Mouse (Mus musculus) forebrain, embryonic 12.5 days (tissue): ENCODE results near the gene Ostf1. TPM values are rescaled to one million over a fixed set of nuclear protein-coding genes. Genes with fewer than 3 reads are reported as not detected.

ENCODE experiments used
- ATAC-seq: fragments of 200-750 bp; cut with Nextera tagmentation; 2 replicates; pipeline ENCODE4 v1.8.0; 2017; ENCODE audit warnings: moderate TSS enrichment; ENCODE audit not compliant: low FRiP score
- H3K27ac ChIP-seq: fragments of 300-500 bp; sonication (generic); 2 replicates; pipeline ENCODE4 v1.5.1; 2016; ENCODE audit warnings: mild to moderate bottlenecking
- H3K27me3 ChIP-seq: fragments of 300-500 bp; sonication (generic); 2 replicates; pipeline ENCODE4 v1.6.1; 2016; ENCODE audit warnings: mild to moderate bottlenecking
- H3K36me3 ChIP-seq: fragments of 300-500 bp; sonication (generic); replicated peaks from 2 replicates; pipeline ENCODE4 v1.6.1; 2016; ENCODE audit warnings: mild to moderate bottlenecking
- H3K4me1 ChIP-seq: fragments of 300-500 bp; sonication (generic); 2 replicates; pipeline ENCODE4 v1.6.1; 2016
- H3K4me2 ChIP-seq: fragments of 300-500 bp; sonication (generic); 2 replicates; pipeline ENCODE4 v1.6.1; 2016; ENCODE audit warnings: mild to moderate bottlenecking, moderate library complexity
- H3K4me3 ChIP-seq: fragments of 300-500 bp; sonication (generic); replicated peaks from 2 replicates; pipeline ENCODE4 v1.5.1; 2016; ENCODE audit warnings: mild to moderate bottlenecking
- H3K9ac ChIP-seq: fragments of 300-500 bp; sonication (generic); 2 replicates; pipeline ENCODE4 v1.6.1; 2016; ENCODE audit warnings: mild to moderate bottlenecking
- H3K9me3 ChIP-seq: fragments of 300-500 bp; sonication (generic); 2 replicates; pipeline ENCODE4 v1.6.1; 2016
- WGBS: fragments of 180-500 bp; shearing (Covaris S2); methylation state at CpG from one replicate; pipeline ENCODE4 v1.1.7; 2016; 5-methylcytosine and 5-hydroxymethylcytosine counted together
- polyA plus RNA-seq: library from polyadenylated mRNA; unstranded; fragments of >200 nt; fragmentation: Nextera tagmentation; extraction: Ambion mirVana; gene quantifications from 2 replicates; pipeline ENCODE4 v1.2.1, GENCODE M21; 2016

Ostf1 gene
- polyA plus RNA-seq, 1 experiment from 2014 or later: 28.1 TPM

DNA sequence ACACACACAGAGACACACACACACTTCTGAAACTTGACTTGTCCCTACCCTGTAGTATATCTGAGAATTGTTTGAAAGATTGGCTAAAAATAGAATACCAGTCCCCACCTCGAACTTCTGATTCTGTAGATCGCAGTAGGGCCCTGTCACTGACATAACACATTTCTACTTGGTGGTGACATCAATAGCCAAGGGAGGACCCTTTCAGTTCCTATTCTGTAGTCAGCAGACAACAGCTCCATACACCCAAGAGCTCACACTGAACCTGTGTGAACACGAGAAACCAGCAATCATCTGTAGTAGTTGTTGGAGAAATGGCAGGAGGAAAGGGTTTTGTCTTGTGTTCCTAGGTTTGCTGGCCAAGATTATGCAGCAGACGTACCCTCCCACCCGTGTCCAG is 23.4 kb upstream of the Ostf1 start:
- Histone ChIP-seq H3K27ac (no peak overlapping the region), H3K36me3 (no peaks in the 10 kb centered on the region), H3K4me2 (no peak overlapping the region), H3K27me3 (no peaks in the 10 kb centered on the region), H3K9me3 (no peaks in the 10 kb centered on the region), H3K9ac (no peak overlapping the region), H3K4me3 (no peak overlapping the region), H3K4me1 (no peaks in the 10 kb centered on the region)
- 89% methylated on average over 5 of the region's 5 CpGs for WGBS
- ATAC-seq: no peak

DNA sequence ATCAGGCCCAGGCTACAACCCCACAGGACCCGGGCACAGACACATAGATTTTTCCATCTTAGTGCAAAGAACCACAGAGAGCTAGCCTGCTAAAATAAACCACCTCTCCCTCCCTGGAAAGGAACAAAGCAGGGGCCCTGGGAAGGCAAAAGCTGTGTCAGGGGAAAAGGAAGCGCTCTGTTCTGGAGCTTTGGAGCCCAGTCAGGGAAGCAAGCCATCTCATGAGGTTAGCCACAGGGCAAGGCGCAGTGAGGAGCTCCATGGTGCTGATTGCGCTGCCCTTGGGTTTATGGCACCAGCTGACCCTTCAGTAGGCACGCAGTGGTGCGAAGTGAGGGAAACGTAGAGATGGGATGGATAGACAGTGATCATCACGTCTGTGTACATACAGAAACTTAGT is 22.7 kb upstream of the Ostf1 start:
- no peak for ATAC-seq
- WGBS: 91% methylated on average over 8 of the region's 8 CpGs
- no peaks in the 10 kb centered on the region for H3K27me3 ChIP-seq

DNA sequence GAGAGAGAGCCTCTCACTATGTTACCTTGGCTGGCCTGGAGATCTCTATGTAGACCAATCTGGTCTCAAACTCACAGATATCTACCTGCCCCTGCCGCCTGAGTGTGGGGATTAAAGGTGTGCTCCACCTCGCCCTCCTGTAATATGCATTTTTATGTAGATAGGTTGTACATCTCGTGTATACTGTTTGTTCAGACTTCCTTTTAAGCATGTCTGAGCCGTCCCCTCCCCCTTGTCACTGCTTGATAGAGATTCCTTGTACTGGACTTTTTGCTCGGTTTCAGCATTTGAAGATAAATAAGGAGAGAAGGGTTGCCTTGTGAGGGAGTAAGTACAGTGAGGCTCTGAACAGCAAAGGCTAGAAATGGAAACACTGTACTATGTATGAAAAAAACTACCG is 21.4 kb upstream of the Ostf1 start:
- Histone ChIP-seq H3K9ac (no peak overlapping the region), H3K36me3 (no peaks in the 10 kb centered on the region), H3K9me3 (no peaks in the 10 kb centered on the region), H3K4me2 (no peak overlapping the region), H3K27ac (no peak overlapping the region), H3K4me1 (no peaks in the 10 kb centered on the region), H3K27me3 (no peaks in the 10 kb centered on the region), H3K4me3 (no peak overlapping the region)
- ATAC-seq: no peak
- WGBS: 83% methylated on average over 6 of the region's 6 CpGs

More for the DNA sequence above, 22.7 kb upstream of the Ostf1 start:
- no peak overlapping the region for H3K9ac ChIP-seq
- no peaks in the 10 kb centered on the region for H3K36me3 ChIP-seq
- H3K4me2 ChIP-seq: no peak overlapping the region
- H3K9me3 ChIP-seq: no peaks in the 10 kb centered on the region
- no peak overlapping the region for H3K27ac ChIP-seq
- H3K4me1 ChIP-seq: no peaks in the 10 kb centered on the region
- H3K4me3 ChIP-seq: no peak overlapping the region

DNA sequence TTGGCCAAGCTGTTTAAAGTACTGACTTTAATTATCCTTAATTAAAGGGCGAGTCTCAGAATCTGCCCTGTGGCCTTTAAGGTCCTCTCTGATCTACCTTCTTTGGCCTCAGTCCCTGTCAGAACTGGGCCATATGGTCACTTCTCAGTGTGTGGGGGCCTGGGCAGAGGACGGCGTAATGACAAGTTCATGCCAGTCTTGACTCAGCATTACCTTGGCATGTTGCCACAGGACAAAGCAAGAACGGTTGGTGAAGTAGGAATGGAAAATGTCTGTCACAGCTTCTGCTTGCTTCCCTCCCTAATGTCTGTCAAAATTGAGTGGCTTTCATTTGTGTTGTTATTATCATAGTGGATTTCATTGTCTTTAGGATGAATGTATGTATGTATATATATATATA is 21.0 kb upstream of the Ostf1 start:
- no peak overlapping the region for H3K27ac ChIP-seq
- H3K4me3 ChIP-seq: no peak overlapping the region
- H3K9ac ChIP-seq: no peak overlapping the region
- H3K27me3 ChIP-seq: no peaks in the 10 kb centered on the region
- no peaks in the 10 kb centered on the region for H3K9me3 ChIP-seq
- H3K4me2 ChIP-seq: no peak overlapping the region
- ATAC-seq: no peak
- no peaks in the 10 kb centered on the region for H3K4me1 ChIP-seq
- H3K36me3 ChIP-seq: no peaks in the 10 kb centered on the region
- whole genome bisulfite sequencing: 77% methylated on average over 4 of the region's 4 CpGs

DNA sequence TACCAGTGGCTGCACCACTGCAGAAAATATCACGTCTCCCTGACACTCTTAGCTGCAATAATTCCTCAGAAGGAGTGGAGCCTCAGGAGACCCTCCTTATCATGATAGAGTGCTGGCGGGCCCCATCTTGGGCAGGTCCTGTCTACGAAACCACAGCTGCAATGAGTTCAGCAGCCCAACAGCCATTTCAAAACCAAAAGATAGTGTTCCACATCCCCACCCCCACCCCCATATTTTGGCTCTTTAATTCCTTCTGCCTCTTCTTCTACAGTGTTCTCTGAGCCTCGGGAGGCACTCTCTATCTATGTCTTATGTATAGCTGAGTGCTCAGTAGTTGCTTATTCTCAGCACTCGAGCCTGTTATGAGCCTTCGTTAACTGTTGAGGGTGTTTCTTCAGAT is 18.9 kb upstream of the Ostf1 start:
- ATAC-seq: no peak
- H3K27me3 ChIP-seq: no peaks in the 10 kb centered on the region
- no peak overlapping the region for H3K4me2 ChIP-seq
- no peaks in the 10 kb centered on the region for H3K9me3 ChIP-seq
- no peaks in the 10 kb centered on the region for H3K36me3 ChIP-seq
- WGBS: 80% methylated on average over 6 of the region's 6 CpGs
- no peak overlapping the region for H3K27ac ChIP-seq
- no peaks in the 10 kb centered on the region for H3K4me1 ChIP-seq
- no peak overlapping the region for H3K9ac ChIP-seq
- no peak overlapping the region for H3K4me3 ChIP-seq

DNA sequence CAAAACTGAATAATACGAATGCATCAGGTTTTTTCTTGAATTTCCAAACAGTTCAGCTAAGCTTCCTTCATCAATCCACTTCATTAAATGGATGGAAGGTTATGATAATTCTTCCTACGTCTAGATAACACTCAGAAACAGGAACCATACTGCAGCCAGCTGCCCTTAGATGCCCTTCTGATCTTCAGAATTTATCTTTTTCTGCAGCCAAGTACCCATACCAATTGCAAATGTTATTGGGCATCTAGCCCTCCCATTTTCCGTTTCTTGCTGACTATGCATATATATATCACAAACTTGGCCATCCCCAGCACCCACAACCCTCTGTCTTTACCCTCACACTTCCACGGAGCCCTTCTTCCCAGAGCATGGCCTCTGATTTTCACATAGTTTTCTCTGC is 18.3 kb upstream of the Ostf1 start:
- H3K27ac ChIP-seq: no peak overlapping the region
- no peaks in the 10 kb centered on the region for H3K36me3 ChIP-seq
- no peaks in the 10 kb centered on the region for H3K27me3 ChIP-seq
- ATAC-seq: no peak
- no peaks in the 10 kb centered on the region for H3K4me1 ChIP-seq
- 88% methylated on average over 4 of the region's 4 CpGs for WGBS
- H3K9ac ChIP-seq: no peak overlapping the region
- no peak overlapping the region for H3K4me3 ChIP-seq
- no peaks in the 10 kb centered on the region for H3K9me3 ChIP-seq
- no peak overlapping the region for H3K4me2 ChIP-seq

DNA sequence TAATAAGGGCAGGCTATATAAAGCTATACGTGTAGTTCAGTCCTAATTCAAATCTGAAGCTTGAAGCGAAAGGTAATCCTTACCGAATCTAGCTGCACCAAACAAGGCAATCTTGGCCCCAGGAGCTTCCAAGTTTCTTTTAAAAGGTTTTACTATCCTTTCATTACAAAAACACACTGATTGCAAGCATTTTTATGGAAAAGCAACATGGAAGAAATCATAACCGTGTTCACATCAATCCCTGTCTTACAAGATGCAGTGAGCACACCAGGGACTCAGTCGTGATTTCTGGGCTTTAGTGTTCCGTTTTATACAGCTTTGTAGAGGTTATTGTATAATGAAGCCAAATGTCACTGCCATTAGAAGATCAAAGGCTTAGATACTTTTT is 16.9 kb upstream of the Ostf1 start:
- ATAC-seq: no peak
- no peak overlapping the region for H3K9ac ChIP-seq
- WGBS: 87% methylated on average over 6 of the region's 6 CpGs
- no peak overlapping the region for H3K4me2 ChIP-seq
- no peaks in the 10 kb centered on the region for H3K4me1 ChIP-seq
- no peaks in the 10 kb centered on the region for H3K27me3 ChIP-seq
- H3K27ac ChIP-seq: no peak overlapping the region
- H3K9me3 ChIP-seq: no peaks in the 10 kb centered on the region
- no peak overlapping the region for H3K4me3 ChIP-seq
- H3K36me3 ChIP-seq: no peaks in the 10 kb centered on the region

DNA sequence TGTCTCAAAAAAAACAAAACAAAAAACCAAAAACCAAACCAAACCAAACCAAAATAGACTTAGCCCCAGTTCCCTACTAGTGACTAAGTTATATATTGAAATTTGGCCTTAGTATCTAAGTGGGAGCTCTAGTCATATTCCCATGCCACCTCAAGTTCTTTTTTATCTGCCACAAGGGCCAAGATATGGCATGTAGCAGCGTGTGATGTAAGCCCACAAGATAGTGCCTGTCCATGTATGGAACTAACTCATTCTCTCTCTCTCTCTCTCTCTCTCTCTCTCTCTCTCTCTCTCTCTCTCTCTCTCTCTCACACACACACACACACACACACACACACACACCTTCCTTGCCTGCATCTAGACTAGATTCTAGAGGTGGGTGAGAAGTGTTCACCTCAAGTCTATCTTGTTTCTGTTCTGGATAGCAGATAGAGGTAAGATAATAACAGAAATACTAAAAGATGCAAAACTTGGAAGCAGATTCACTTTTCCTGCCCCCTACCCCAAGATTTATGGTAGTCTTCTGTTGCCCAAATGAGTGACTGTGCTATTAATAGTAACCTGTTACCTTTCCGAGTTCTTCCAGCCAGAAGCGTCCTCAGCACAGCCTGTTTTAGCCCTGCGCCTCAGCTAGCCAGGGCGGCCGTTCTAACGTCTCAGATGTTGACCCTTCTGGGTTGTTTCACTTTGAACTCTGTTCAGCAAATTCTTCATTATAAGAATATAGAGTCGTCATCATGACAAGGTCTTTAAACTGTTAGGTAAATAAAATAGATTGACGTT is 16.3 kb upstream of the Ostf1 start:
- 89% methylated on average over 9 of the region's 9 CpGs for WGBS
- no peak overlapping the region for H3K27ac ChIP-seq
- no peak overlapping the region for H3K9ac ChIP-seq
- no peak overlapping the region for H3K4me2 ChIP-seq
- no peak overlapping the region for H3K4me3 ChIP-seq
- no peaks in the 10 kb centered on the region for H3K4me1 ChIP-seq
- no peaks in the 10 kb centered on the region for H3K36me3 ChIP-seq
- no peak for ATAC-seq
- no peaks in the 10 kb centered on the region for H3K9me3 ChIP-seq
- H3K27me3 ChIP-seq: no peaks in the 10 kb centered on the region

DNA sequence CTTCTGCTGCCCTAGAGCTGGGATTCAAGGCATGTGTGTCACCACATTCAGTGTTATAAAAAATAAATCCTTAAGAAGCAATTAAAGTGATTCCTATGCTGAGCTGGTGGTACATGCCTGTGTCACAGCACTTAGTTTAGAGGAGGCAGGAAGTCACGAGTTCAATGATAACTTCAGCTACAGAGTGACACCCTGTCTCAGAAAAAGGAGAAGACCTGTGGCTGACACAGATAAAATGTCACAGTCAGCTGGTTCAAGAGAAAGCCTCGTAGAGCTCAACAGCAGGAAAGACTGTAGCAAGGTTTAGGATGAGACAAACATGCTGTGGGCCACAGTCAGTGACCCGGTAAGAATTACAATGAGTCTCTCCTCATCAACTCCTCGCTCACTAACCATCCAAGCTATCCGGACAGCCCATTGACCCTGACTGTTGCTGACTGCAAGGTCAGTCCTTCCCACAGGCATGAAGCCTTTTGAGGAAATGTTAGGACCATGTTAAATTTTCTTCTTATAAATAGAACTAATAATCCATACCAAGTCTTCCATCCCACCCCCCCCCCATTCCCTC is 15.3 kb upstream of the Ostf1 start:
- WGBS: 68% methylated on average over 5 of the region's 5 CpGs

DNA sequence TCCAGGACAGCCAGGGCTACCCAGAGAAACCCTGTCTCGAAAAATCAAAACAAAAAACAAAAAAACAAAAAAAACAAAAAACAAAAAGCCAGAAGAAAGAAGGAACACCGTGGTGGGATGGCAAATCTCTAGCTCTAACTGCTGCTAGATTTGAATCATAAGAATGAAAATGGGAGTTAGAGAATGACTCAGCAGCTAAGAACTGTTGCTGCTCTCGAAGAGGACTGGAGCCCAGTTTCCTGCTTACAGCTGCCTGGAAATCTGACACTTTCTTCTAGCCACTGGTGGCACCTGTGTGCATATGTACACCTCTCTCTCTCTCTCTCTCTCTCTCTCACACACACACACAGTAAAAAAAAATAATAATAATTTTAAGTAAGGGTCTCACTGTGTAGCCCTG is 14.8 kb upstream of the Ostf1 start:
- no peaks in the 10 kb centered on the region for H3K4me1 ChIP-seq
- no peak for ATAC-seq
- H3K4me2 ChIP-seq: no peak overlapping the region
- no peak overlapping the region for H3K9ac ChIP-seq
- WGBS: 80% methylated on average over 3 of the region's 3 CpGs
- no peaks in the 10 kb centered on the region for H3K27me3 ChIP-seq
- H3K4me3 ChIP-seq: no peak overlapping the region
- H3K36me3 ChIP-seq: no peaks in the 10 kb centered on the region
- H3K9me3 ChIP-seq: no peaks in the 10 kb centered on the region
- H3K27ac ChIP-seq: no peak overlapping the region

More for the DNA sequence above, 15.3 kb upstream of the Ostf1 start:
- H3K9ac ChIP-seq: no peak overlapping the region
- H3K27ac ChIP-seq: no peak overlapping the region
- H3K27me3 ChIP-seq: no peaks in the 10 kb centered on the region
- H3K4me2 ChIP-seq: no peak overlapping the region
- no peak for ATAC-seq
- no peak overlapping the region for H3K4me3 ChIP-seq
- no peaks in the 10 kb centered on the region for H3K36me3 ChIP-seq
- no peaks in the 10 kb centered on the region for H3K4me1 ChIP-seq
- no peaks in the 10 kb centered on the region for H3K9me3 ChIP-seq

DNA sequence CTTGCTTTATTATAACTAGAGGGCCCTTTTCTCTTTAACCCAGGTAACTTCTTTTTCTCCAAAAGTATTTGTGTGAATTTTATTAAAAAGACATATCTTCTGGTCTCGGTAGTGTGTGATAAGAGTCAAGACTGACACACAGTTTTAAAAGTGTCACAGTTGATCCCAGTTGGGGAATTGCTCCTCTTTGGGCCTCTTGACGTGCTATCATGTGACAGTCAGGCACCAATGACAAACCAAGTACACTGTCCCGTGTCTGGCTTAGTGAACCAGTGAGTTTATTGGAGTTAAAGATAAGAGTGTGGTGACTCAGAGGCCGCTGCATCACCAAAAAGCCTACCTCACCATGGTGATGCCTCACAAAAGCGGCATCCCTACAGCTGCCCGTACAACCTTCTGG is 12.5 kb upstream of the Ostf1 start:
- Histone ChIP-seq H3K4me3 (no peak overlapping the region), H3K27ac (no peak overlapping the region), H3K4me1 (no peaks in the 10 kb centered on the region), H3K27me3 (no peaks in the 10 kb centered on the region), H3K9me3 (no peaks in the 10 kb centered on the region), H3K4me2 (no peak overlapping the region), H3K9ac (no peak overlapping the region), H3K36me3 (no peaks in the 10 kb centered on the region)
- no peak for ATAC-seq
- 87% methylated on average over 6 of the region's 6 CpGs for WGBS

DNA sequence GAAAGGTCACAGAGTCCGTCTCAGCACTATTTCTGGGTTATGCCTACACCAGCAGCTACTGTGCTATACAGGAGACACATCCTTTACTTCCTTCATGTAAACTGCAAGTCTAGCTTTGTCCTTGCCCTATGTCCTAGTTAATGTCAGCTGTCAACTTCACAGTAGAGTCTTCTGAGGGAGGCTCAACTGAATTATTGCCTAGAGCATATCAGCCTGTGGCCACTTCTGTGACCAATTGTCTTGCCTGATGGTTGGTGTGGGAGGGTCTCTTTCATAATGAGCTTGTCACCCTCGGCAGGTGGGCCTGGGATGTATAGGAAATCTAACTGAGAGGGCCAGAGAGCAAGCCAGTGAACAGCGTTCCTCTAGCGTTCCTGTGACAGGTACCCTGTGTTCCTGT is 11.8 kb upstream of the Ostf1 start:
- no peak overlapping the region for H3K27ac ChIP-seq
- no peaks in the 10 kb centered on the region for H3K4me1 ChIP-seq
- H3K9ac ChIP-seq: no peak overlapping the region
- no peaks in the 10 kb centered on the region for H3K36me3 ChIP-seq
- 55% methylated on average over 4 of the region's 4 CpGs for WGBS
- H3K9me3 ChIP-seq: no peaks in the 10 kb centered on the region
- ATAC-seq: no peak
- H3K4me3 ChIP-seq: no peak overlapping the region
- H3K4me2 ChIP-seq: no peak overlapping the region
- H3K27me3 ChIP-seq: no peaks in the 10 kb centered on the region

DNA sequence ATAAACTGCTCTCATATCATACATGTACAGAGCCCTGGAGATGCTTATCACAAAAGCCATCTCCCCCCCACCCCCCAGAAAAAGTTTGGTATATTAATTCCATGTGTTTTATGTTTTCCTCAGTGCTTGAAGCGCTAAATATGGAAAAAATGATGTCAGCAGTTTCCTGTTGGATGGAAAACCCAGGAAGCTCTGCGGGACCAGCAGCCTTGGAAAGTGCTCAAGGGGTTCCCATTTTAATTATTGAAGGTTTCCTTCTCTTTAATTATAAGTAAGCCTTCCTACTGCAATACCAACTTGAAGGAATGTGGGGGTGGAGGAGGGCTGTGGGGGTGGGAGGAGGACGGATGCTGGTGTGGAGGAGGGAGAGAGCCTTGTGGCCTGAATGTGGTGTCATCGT is 9.4 kb upstream of the Ostf1 start:
- WGBS: 82% methylated on average over 4 of the region's 4 CpGs
- H3K27me3 ChIP-seq: no peaks in the 10 kb centered on the region
- no peak overlapping the region for H3K27ac ChIP-seq
- H3K4me1 ChIP-seq: no peaks in the 10 kb centered on the region
- H3K4me2 ChIP-seq: no peak overlapping the region
- no peak overlapping the region for H3K4me3 ChIP-seq
- H3K36me3 ChIP-seq: no peaks in the 10 kb centered on the region
- H3K9ac ChIP-seq: no peak overlapping the region
- no peaks in the 10 kb centered on the region for H3K9me3 ChIP-seq
- ATAC-seq: no peak
